Mouse (Mus musculus) CH12.LX (cell line): Measurements from ENCODE around the gene Kcnk18.

ENCODE experiments used
- CTCF ChIP-seq, 2 experiments: IDR thresholded peaks in 1 of 2; conservative IDR thresholded peaks in 1 of 2; 2 replicates each; pipeline ENCODE4 v1.5.1; 2011 to 2012; ENCODE audit warnings: low read depth in 2 of 2, low read length in 2 of 2, improper control_type of control experiment in 1 of 2, inconsistent platforms in 1 of 2, mild to moderate bottlenecking in 1 of 2, moderate library complexity in 1 of 2
- GABPA ChIP-seq: IDR thresholded peaks from 2 replicates; pipeline ENCODE4 v1.6.1; 2012; ENCODE audit warnings: low read depth, low read length, improper control_type of control experiment, inconsistent platforms; ENCODE audit not compliant: insufficient replicate concordance
- POLR2A ChIP-seq: IDR thresholded peaks from 2 replicates; pipeline ENCODE4 v1.6.1; 2011; ENCODE audit warnings: low read depth, mild to moderate bottlenecking, improper control_type of control experiment, low read length

- no peak for TF ChIP-seq POLR2A
- TF ChIP-seq CTCF (conservative IDR thresholded peaks at IDR 0.05 in 1 of 2, IDR thresholded peaks at IDR 0.05 in 1 of 2; ENCODE audit: low read depth in 2 of 2, low read length in 2 of 2), result no peak
- TF ChIP-seq GABPA, result no peak
Observed at GRCm38 (mm10) chr19:59191123-59191505, 27.9 kb upstream of the Kcnk18 start.
